Comparison of ENCODE assay signal across 10 mouse cellular contexts in genomic region chr4:148869566-148869965, GRCm38 (mm10).
DNase-seq lines count a peak whose midpoint lies in the region; ATAC-seq and TF ChIP-seq lines count a peak whose summit lies in the region.
"Had no signal": no experiment of that assay in that cellular context is flagged by ENCODE, and none has a peak within 500 bp of the region (broad histone marks: within the 10 kb centered on the region; RNA-seq: fewer than 3 reads in every experiment).

No protein-coding gene starts in this region.

- no peak for ATAC-seq in midbrain, postnatal 0 days (ENCODE audit: low FRiP score)
- ATAC-seq in midbrain, embryonic 13.5 days, result no peak
- no peak for ATAC-seq in heart, embryonic 13.5 days (ENCODE audit: extremely low read depth, insufficient number of reproducible peaks, low FRiP score, low TSS enrichment)
- ATAC-seq: intestine, embryonic 15.5 days had no signal

- H3K4me2 ChIP-seq in midbrain, postnatal 0 days (ENCODE audit: low read depth, low read length, poor library complexity, severe bottlenecking), result no peak overlapping the region
- H3K4me2 ChIP-seq in midbrain, embryonic 13.5 days (replicated peaks), result no peak overlapping the region
- H3K4me2 ChIP-seq in heart, embryonic 13.5 days, result no peak overlapping the region
- H3K4me2 ChIP-seq: intestine, embryonic 15.5 days; liver, embryonic 15.5 days had no signal

- H3K27me3 ChIP-seq in midbrain, postnatal 0 days (ENCODE audit: insufficient read depth, low read length), result peaks cover 34% of the 10 kb centered on the region
- H3K27me3 ChIP-seq in midbrain, embryonic 13.5 days, result peaks cover 86% of the 10 kb centered on the region
- no peaks in the 10 kb centered on the region for H3K27me3 ChIP-seq in heart, embryonic 13.5 days (replicated peaks)
- H3K27me3 ChIP-seq: intestine, embryonic 15.5 days had no signal

- no peaks in the 10 kb centered on the region for H3K4me1 ChIP-seq in midbrain, postnatal 0 days (ENCODE audit: insufficient read depth, low read length)
- peaks cover 37% of the 10 kb centered on the region for H3K4me1 ChIP-seq in midbrain, embryonic 13.5 days (replicated peaks)
- H3K4me1 ChIP-seq in heart, embryonic 13.5 days, result peaks cover 79% of the 10 kb centered on the region
- H3K4me1 ChIP-seq: liver, embryonic 15.5 days had no signal

- H3K9ac ChIP-seq in midbrain, postnatal 0 days (replicated peaks; ENCODE audit: low read length, poor library complexity, severe bottlenecking), result no peak overlapping the region
- H3K9ac ChIP-seq in midbrain, embryonic 13.5 days (replicated peaks), result no peak overlapping the region
- H3K9ac ChIP-seq in heart, embryonic 13.5 days, result 0 out of 2 replicates have a peak overlapping the region, but pooled peaks have one; percentile 38
- H3K9ac ChIP-seq: intestine, embryonic 15.5 days; liver, embryonic 15.5 days had no signal

- H3K9me3 ChIP-seq in midbrain, postnatal 0 days (ENCODE audit: low read length), result no peaks in the 10 kb centered on the region
- H3K9me3 ChIP-seq in midbrain, embryonic 13.5 days, result no peaks in the 10 kb centered on the region
- no peaks in the 10 kb centered on the region for H3K9me3 ChIP-seq in heart, embryonic 13.5 days
- H3K9me3 ChIP-seq: intestine, embryonic 15.5 days; liver, embryonic 15.5 days had no signal

- WGBS in midbrain, postnatal 0 days, result 76% methylated on average over 7 of the region's 7 CpGs
- 88% methylated on average over 7 of the region's 7 CpGs for WGBS in midbrain, embryonic 13.5 days
- 72% methylated on average over 7 of the region's 7 CpGs for WGBS in heart, embryonic 13.5 days

- DNase-seq in midbrain, postnatal 0 days (ENCODE audit: low spot score), result peak; percentile 69
- peak; percentile 57 for DNase-seq in cerebellum, adult 11 months
- DNase-seq in lung, postnatal 36 days, result peak; percentile 75
- no peak for DNase-seq in retina, embryonic 14.5 days (ENCODE audit: low spot score)
- DNase-seq in right cerebral cortex, postnatal 14 days, result no peak
- DNase-seq in layer of hippocampus, postnatal 25 days (ENCODE audit: extremely low spot score in 1 of 2, low spot score in 1 of 2), result no peak

- no peak for TF ChIP-seq CTCF in midbrain, postnatal 0 days (IDR thresholded peaks at IDR 0.05)

- no peaks in the 10 kb centered on the region for H3K36me3 ChIP-seq in midbrain, postnatal 0 days (ENCODE audit: insufficient read depth, low read length)
- no peaks in the 10 kb centered on the region for H3K36me3 ChIP-seq in midbrain, embryonic 13.5 days
- H3K36me3 ChIP-seq in heart, embryonic 13.5 days, result no peaks in the 10 kb centered on the region
- H3K36me3 ChIP-seq: intestine, embryonic 15.5 days; liver, embryonic 15.5 days had no signal

- H3K4me3 ChIP-seq in midbrain, postnatal 0 days (ENCODE audit: low read depth, low read length), result no peak overlapping the region
- H3K4me3 ChIP-seq in midbrain, embryonic 13.5 days (replicated peaks), result no peak overlapping the region
- no peak overlapping the region for H3K4me3 ChIP-seq in heart, embryonic 13.5 days
- H3K4me3 ChIP-seq: intestine, embryonic 15.5 days; liver, embryonic 15.5 days had no signal

- no peak overlapping the region for H3K27ac ChIP-seq in midbrain, postnatal 0 days (ENCODE audit: low read depth, low read length)
- no peak overlapping the region for H3K27ac ChIP-seq in midbrain, embryonic 13.5 days
- H3K27ac ChIP-seq in heart, embryonic 13.5 days (replicated peaks), result peak overlapping the region; percentile 50; the same call in 1 of the 2 replicates
- H3K27ac ChIP-seq: intestine, embryonic 15.5 days; liver, embryonic 15.5 days had no signal

Comparison
In these comparisons a context has a peak if more than half of its experiments do, and no peak if none do; other contexts are left out.
1. DNase-seq: peak in midbrain, postnatal 0 days (single experiment), cerebellum, adult 11 months (single experiment) and lung, postnatal 36 days (single experiment); none in retina, embryonic 14.5 days (single experiment), right cerebral cortex, postnatal 14 days (single experiment) and layer of hippocampus, postnatal 25 days (0 of 2).